Mouse (Mus musculus) MEL (cell line): ENCODE results near the gene Tmprss13.

Experiments
- CTCF ChIP-seq, 3 experiments: IDR thresholded peaks in 2 of 3; conservative IDR thresholded peaks in 1 of 3; 2 replicates each; pipeline ENCODE4 v1.5.1; 2011 to 2012; ENCODE audit warnings: low read length in 3 of 3, low read depth in 2 of 3, mild to moderate bottlenecking in 2 of 3, improper control_type of control experiment in 1 of 3, inconsistent platforms in 1 of 3, mixed read lengths in 1 of 3, moderate library complexity in 1 of 3; ENCODE audit not compliant: control insufficient read depth in 1 of 3, insufficient read depth in 1 of 3, poor library complexity in 1 of 3, severe bottlenecking in 1 of 3
- E2F4 ChIP-seq: IDR thresholded peaks from 2 replicates; pipeline ENCODE4 v1.6.1; 2011; ENCODE audit warnings: low read depth, low read length, improper control_type of control experiment, borderline replicate concordance
- HCFC1 ChIP-seq: IDR thresholded peaks from 2 replicates; pipeline ENCODE4 v1.6.1; 2012; ENCODE audit warnings: low read depth, mild to moderate bottlenecking, inconsistent platforms, low read length, improper control_type of control experiment, moderate library complexity
- KAT2A ChIP-seq: conservative IDR thresholded peaks from 2 replicates; pipeline ENCODE4 v1.6.1; 2012; ENCODE audit warnings: low read depth, low read length, improper control_type of control experiment, inconsistent platforms
- MAX ChIP-seq: IDR thresholded peaks from 2 replicates; pipeline ENCODE4 v1.6.1; 2011; ENCODE audit warnings: low read length, improper control_type of control experiment
- MXI1 ChIP-seq: IDR thresholded peaks from 2 replicates; pipeline ENCODE4 v1.6.1; 2011; ENCODE audit warnings: mild to moderate bottlenecking, low read depth, low read length, improper control_type of control experiment
- NRF1 ChIP-seq: IDR thresholded peaks from 2 replicates; pipeline ENCODE4 v1.6.1; 2014; ENCODE audit warnings: low read depth, mild to moderate bottlenecking, inconsistent platforms, low read length, improper control_type of control experiment, moderate library complexity; ENCODE audit not compliant: poor library complexity, insufficient read depth, severe bottlenecking

- TF ChIP-seq NRF1, result no peak
- no peak for TF ChIP-seq E2F4
- no peak for TF ChIP-seq MXI1
- TF ChIP-seq CTCF (IDR thresholded peaks at IDR 0.05 in 2 of 3, conservative IDR thresholded peaks at IDR 0.05 in 1 of 3; ENCODE audit: control insufficient read depth in 1 of 3, insufficient read depth in 1 of 3, low read depth in 2 of 3, low read length in 3 of 3, poor library complexity in 1 of 3, severe bottlenecking in 1 of 3), result no peak
- TF ChIP-seq KAT2A, result no peak
- TF ChIP-seq HCFC1, result no peak
- TF ChIP-seq MAX, result no peak
Observed at GRCm38 (mm10) chr9:45362051-45362461, 43.2 kb downstream of the Tmprss13 start.
